Mouse (Mus musculus) ovary, postnatal 14 days (tissue): ENCODE measurements around the gene Tex44.
"Not testable (repeated sequence)": the region's sequence is repeated elsewhere in the genome, so short reads cannot be mapped to it uniquely, and the experiment has no call there.

Source experiments
- DNase-seq: peaks from one replicate; pipeline ENCODE4 v3.0.0; 2022; ENCODE audit warnings: low spot score

The Tex44 gene

DNA sequence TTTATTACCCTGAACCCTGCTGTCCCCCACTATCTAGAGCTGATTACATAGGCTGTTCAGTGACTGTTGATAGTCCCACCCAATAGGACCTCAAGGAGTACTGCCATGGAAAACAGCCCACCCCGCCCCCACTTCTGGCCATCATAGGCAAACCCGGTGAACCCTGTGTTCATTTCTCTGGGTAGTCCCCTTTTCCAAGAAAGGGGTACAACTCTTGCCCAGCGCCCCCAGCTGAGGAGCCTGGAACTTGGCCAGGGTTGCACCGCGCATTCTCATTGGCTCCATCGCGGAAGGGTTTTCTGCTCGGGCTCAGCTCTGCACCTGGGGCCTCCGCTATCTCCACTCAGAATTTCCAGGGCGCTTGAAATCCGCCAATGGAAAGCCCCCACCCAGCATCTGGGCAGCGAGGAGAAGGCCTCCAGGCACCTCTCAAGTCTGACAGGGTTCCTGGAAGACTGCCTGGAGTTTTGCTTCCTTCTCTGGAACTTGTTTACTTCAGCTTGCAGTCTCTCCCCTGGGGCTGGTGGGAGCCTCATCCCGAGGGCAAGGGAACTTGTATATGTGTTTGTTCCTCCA is 21.6 kb downstream of the Tex44 start:
- peak; percentile 47 for DNase-seq

DNA sequence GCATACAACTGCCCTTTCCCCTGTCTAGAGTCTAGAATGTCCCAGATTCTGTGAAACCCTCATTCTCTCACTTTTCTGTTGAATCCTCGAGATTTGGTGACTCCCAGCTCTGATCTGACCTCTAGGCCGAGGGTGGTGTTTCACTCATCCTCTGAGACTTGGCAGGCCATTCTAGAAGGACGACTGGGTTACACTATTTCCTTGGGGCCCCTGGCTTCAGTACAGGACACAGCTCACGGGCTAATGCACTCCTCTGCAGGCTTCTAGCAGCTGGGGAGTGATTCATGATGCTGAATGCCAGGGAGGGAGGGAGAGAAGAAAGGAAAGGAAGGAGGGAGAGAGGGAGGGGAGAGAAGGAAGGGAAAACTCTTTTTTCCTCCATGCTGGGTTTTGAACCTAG is 22.1 kb downstream of the Tex44 start:
- DNase-seq: peak; percentile 20

DNA sequence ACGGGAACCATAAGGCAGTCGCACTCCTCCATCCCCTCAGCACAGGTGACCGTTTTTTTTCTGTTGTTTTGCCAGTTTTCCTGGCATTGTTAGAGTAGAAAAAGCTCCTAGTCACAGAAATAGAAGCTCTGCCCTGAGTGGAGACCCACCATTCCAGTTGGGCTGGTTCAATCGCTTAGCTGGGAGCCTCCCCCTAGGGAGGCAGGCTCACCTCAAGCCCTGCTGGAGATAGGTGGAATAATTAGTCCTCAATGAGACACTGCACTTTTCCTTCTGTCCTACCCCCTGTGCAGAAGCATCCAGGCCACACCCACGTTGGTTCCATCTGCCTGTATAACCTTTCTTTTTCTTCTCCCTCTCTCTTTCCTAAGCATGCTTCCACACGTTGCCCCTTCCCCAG is 23.8 kb downstream of the Tex44 start:
- DNase-seq: no peak

DNA sequence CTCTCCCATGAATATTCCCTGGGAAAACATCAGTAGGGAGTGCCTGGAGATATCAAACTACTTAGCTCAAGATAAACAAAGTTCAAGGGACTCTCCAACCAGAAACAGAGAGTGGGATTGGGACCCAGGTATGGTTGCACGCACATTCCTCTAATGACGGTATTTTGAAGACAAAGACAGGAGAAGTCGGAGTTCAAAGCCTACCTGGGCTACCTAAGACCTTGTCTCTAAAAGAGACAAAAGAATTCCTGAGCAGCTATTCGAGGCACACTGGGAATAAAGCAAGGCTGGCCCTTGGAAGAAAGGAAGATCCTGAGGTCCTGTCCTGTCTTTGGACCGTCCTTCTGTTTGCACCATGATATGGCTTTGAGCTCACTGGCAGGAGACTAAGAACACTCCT is 26.6 kb downstream of the Tex44 start:
- DNase-seq: no peak

DNA sequence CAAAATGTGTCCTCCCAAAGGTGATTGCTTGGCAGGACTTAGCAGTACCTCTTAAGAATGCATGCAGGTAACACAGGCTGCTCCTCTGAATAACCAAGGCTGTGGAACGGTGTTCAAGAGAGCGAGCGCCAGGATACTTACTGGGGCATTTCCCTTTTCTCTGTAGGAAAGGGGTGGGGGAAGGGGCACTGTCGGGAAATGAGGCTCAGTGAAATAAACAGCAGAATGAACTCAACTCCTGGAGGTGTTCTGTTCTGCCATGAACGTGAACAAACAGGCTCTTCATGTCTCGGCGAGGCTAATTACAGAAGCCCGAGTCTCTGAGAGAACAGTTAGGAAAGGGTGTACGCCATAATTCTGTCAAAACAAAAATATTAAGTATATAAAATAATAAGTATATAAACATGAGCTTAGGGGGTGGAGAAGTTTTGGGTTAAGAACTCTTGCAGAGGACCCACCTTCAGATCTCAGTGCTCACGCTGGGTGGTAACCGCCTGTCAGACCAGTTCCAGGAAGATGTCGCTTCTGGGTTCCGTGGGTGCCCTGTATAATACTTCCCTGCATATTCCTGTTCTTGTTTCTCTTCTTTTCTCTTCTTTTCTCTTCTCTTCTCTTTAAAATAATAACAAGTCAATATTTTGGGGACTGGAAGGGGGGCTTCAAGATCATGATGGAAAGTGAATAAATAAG is 30.9 kb downstream of the Tex44 start:
- DNase-seq: no peak

DNA sequence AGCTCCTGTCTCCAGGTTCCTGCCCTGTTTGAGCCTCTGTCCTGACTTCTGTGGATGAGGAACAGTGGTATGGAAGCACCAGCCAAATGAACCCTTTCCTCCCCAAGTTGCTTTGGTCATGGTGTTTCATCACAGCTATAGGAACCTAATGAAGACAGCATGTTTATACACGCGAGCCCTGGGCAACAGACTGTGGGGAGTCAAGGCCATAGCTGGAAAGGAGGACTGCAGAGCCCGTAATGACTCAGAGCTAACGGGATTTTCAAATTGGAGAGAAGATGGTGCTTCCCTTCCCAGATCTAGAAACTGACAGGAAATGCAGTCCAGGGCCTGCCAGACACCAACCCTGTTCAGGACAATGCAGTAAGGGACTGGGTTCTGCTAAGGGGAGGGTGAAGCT is 33.2 kb downstream of the Tex44 start:
- DNase-seq: no peak

DNA sequence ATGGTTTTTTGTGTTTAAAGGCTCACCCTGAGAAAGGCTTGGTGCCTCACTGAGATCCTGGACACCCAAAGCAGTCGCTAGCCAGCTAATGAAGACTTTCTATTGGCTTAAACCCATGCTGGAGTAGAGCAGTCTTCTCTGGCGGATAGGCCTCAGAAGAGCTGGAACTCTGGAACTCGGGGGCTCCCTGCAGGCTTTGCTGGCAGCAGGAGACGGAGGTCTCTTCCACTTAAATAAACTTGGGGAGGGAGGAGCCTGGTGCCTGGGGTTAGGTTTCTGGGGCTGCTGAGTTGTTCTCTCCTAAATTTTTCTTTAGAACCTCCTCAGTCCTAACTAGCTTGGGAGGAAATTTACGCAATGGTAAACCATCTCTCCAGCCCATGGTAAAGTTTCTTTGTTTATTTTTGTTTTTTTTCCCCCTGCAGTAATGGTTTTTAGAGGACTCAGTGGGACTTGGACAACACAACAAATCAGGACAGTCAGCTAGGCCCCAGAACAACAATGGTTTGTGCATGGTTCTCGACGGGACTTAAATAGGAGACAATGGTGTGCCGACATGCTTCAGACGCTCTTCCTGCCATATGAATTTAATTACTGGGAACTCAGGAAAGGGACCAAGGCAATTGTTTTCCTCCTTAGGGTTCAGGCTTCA is 38.2 kb downstream of the Tex44 start:
- DNase-seq: no peak

DNA sequence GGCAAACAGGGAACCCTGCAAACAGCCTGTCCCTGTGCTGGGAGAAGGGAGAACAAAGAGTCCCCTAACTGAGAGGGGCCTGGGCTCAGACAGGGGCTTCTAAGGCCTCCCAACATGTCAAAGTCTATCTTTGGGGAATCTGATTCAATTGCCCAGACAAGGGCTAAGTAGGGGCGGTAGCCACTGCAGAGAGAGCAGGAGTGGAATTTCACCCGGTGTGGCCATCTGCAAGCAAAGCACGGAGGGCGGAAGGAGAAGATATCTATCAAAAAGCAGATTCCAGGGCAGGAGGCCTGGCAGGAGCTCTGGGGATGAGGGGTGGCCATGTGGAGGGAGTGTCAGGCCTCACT is 38.7 kb downstream of the Tex44 start:
- DNase-seq: no peak

DNA sequence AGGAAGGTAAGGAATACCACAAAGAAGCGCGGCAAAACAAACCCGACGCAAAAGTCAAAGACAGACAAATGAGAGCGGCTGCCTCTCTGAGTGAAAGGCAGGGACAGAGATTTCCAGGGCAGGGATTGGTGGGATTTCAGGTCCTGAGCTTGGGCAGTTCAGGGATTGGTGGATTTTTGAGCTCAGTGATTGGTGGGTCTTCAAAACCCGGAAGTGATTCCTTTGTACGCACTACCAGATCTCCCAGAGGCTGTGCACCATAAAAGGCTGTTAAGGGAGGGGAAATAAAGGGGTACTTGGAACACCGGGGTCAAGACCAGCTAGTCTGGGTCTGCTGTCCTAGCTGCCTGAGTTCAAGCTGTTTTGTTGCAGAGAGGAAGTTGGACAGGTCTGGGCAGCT is 41.3 kb downstream of the Tex44 start:
- DNase-seq: no peak

DNA sequence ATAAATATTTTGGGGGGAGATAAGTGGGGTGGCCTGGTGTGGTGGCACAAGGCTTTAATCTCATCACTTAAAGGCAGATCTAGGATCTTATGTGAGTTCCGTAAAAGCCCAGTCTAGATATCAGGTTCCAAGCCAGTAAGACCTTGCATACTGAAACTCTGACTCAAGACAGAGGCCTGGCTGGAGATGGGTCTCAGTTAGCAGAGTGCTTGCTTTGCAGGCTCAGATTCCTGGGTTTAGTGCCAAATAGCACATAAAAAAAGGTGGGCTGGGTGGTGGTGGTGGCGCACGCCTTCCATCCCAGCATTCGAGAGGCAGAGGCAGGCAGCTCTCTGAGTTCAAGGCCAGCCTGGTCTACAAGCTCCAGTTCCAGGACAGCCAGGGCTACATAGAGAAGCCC is 43.7 kb downstream of the Tex44 start:
- no peak for DNase-seq

DNA sequence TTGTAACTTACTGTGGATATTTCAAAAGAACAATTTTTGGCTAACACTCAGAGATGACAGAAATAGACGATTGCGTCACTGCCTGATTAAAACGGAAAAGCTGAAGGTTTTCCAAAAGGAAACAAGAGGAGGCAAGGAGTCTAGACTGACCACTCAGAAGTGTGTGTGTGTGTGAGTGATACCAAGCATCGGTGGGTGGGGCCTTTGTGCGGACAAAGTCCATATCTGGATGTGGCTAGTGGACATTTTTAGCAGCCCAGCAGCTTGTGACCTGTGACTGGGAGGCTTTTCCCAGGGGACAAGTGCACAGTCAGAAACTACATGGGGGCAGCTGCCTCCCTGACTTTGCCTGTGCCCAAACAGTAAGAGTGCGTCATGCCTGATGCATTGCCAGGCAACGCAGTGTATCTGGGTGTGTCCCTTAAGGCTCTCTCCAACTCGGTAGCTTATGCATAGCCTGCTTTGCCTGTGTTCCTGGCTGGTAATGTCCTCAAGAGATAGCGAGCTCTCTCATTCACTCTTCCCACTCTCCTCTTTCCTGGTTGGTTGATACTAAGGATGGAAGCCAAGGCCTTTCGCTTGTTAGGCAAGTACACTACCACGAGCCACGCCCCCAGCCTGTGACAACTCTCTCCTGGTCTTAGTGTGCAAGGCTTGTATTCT is 44.5 kb downstream of the Tex44 start:
- peak; percentile 45 for DNase-seq

DNA sequence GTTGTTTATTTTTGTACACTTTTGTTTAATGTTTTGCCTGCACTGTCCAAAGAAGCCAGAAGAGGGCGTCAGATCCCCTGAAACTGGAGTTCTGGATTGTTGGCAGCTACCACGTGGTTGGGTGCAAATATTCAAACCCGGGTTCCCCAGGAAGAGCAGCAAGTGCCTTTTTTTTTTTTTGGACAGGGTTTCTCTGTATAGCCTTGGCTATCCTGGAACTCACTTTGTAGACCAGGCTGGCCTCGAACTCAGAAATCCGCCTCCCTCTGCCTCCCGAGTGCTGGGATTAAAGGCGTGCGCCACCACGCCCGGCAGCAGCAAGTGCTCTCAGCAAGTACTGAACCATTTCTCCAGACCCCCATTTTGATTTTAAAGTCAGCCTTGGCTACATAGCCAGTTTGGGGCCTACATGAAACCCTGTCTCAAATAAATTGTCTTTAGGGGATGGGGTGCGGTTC is 45.4 kb downstream of the Tex44 start:
- not testable (repeated sequence) for DNase-seq

DNA sequence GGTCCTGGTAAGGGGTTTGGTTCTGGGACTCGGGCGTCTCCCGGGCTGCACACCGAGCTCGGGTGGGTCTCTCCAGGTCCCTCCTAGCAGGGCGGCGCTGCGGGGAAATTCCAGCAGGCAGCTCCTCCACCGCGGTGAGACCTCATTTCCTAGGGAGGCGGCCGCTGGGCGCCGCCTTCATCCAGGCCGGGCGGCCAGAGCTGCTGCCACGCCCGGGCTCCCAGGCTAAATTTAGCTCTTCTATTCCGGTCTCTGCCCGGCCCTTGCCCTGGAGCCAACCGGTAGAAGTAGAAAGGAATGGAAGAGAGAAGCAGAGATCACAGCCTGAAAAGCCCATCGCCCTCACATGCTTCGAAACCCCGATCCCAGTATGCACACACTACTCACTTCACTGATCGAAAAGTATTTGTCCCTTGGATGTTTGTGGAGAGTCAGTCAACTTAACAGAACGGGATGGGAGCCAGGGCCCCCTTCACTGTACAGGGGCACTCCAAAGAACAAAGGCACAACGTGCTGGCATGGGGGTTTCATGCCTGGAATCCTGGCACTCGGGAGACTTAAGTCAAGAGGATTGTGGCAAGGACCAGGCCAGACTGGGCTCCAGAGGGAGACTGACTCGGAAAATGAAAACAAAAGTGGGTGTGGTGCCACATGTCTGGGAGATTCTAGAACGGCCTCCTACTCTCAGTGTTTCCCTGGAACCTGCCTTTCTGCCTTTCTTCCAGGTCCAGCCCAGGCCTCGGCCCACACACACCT is 46.2 kb downstream of the Tex44 start:
- DNase-seq: peak; percentile 61

DNA sequence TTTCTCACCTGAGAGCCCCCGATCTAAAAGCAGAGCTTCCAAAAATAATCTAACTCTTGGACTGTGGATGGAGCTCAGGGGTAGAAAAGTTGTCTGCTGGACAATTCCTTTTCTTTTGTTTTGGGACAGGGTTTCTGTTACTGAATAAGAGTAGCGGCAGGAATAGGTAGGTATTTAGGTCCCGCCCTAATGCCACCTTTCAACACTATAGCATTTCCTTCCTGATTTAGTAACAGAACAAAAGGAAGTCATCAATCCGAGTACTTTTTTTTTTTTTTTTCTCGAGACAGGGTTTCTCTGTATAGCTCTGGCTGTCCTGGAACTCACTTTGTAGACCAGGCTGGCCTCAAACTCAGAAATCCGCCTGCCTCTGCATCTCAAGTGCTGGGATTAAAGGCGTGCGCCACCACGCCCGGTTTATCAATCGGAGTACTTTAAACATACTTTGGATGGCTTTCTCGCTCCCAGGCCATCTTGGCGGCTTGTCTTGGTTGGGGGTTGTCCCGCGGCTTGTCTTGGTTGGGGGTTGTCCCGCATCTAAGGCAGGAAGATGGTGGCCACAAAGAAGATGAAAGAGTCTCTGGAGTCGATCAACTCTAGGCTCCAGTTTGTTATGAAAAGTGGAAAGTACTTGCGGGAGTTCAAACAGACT is 47.1 kb downstream of the Tex44 start:
- no peak for DNase-seq
